Mouse (Mus musculus): ENCODE measurements around the gene Umodl1.
A peak's percentile ranks its signal among the peaks of the same experiment; 100 is the strongest.

Gene Umodl1

GRCm38 (mm10) chr17:31037331-31037730, 82.9 kb downstream of the Umodl1 start:
- no peak for DNase-seq (ENCODE audit: low read depth, low spot score)

GRCm38 (mm10) chr17:31038381-31038780, 83.9 kb downstream of the Umodl1 start:
- no peak for DNase-seq (ENCODE audit: low read depth, low spot score)

- no peak for DNase-seq (ENCODE audit: low read depth, low spot score)
Measured at GRCm38 (mm10) chr17:31039626-31040025, 85.2 kb downstream of the Umodl1 start.

- no peak for DNase-seq (ENCODE audit: low read depth, low spot score)
Measured at GRCm38 (mm10) chr17:31040421-31040820, 86.0 kb downstream of the Umodl1 start.

GRCm38 (mm10) chr17:31042751-31043150, 88.3 kb downstream of the Umodl1 start:
- DNase-seq (ENCODE audit: low read depth, low spot score): no peak

- peak; percentile 69 for DNase-seq (ENCODE audit: low read depth, low spot score)
Measured at GRCm38 (mm10) chr17:31057151-31057890, 102.9 kb downstream of the Umodl1 start, which contains the start of gene Abcg1. TSS of gene Abcg1 (plus strand) at chr17:31057675.

GRCm38 (mm10) chr17:31057891-31058744, 103.7 kb downstream of the Umodl1 start:
- no peak for DNase-seq (ENCODE audit: low read depth, low spot score)

GRCm38 (mm10) chr17:31058745-31059085, 104.3 kb downstream of the Umodl1 start:
- peak; percentile 76 for DNase-seq (ENCODE audit: low read depth, low spot score)

GRCm38 (mm10) chr17:31060196-31060587, 105.8 kb downstream of the Umodl1 start:
- no peak for DNase-seq (ENCODE audit: low read depth, low spot score)

Measured in brain, embryonic 18.5 days (tissue).